Mouse (Mus musculus) kidney, adult 2 months (tissue): ENCODE data around the gene Arhgap40. TPM values are rescaled to one million over a fixed set of nuclear protein-coding genes. Genes with fewer than 3 reads are reported as not detected.

ENCODE experiments used
- DNase-seq: peaks from one replicate; pipeline ENCODE4 v3.0.0; 2021
- H3K27ac ChIP-seq: fragments of 200-500 bp; 2 replicates; pipeline ENCODE4 v1.5.1; 2012; ENCODE audit warnings: low read depth, low read length, control low read depth, inconsistent platforms; ENCODE audit not compliant: insufficient read depth
- H3K27me3 ChIP-seq: fragments of 200-500 bp; replicated peaks from 2 replicates; pipeline ENCODE4 v1.6.1; 2012; ENCODE audit warnings: mild to moderate bottlenecking, moderate library complexity, low read length, inconsistent platforms; ENCODE audit not compliant: control insufficient read depth, insufficient read depth
- H3K36me3 ChIP-seq: fragments of 200-500 bp; 2 replicates; pipeline ENCODE4 v1.6.1; 2012; ENCODE audit warnings: mild to moderate bottlenecking, moderate library complexity, low read length, inconsistent platforms; ENCODE audit not compliant: control insufficient read depth, insufficient read depth
- H3K4me1 ChIP-seq: fragments of 200-500 bp; 2 replicates; pipeline ENCODE4 v1.6.1; 2011; ENCODE audit warnings: low read length; ENCODE audit not compliant: control insufficient read depth, insufficient read depth
- H3K4me3 ChIP-seq: fragments of 200-500 bp; 2 replicates; pipeline ENCODE4 v1.5.1; 2011; ENCODE audit warnings: mild to moderate bottlenecking, low read depth, low read length, control low read depth; ENCODE audit not compliant: insufficient read depth
- CTCF ChIP-seq: fragments of 200-500 bp; conservative IDR thresholded peaks from 2 replicates; pipeline ENCODE4 v1.5.1; 2011; ENCODE audit warnings: low read depth, mild to moderate bottlenecking, control low read depth, low read length, moderate library complexity, mixed read lengths; ENCODE audit not compliant: insufficient read depth, insufficient read length
- POLR2A ChIP-seq: fragments of 200-500 bp; IDR thresholded peaks from one replicate; pipeline ENCODE4 v1.6.1; 2011; ENCODE audit warnings: low read depth, low read length, control low read depth
- WGBS: fragments of 180-500 bp; shearing (Covaris S2); methylation state at CpG from one replicate; pipeline ENCODE4 v1.1.7; 2018; 5-methylcytosine and 5-hydroxymethylcytosine counted together
- polyA plus RNA-seq: library from polyadenylated mRNA; depleted of rRNA; stranded (reverse); fragments of >200 nt; gene quantifications from 2 replicates; pipeline ENCODE4 v1.2.3, GENCODE M21; 2012

Arhgap40 gene
- polyA plus RNA-seq, 1 experiment = 0.30 TPM

- peak; percentile 30 for DNase-seq
- H3K4me3 ChIP-seq = no peak overlapping the region
- 54% methylated on average over 16 of the region's 16 CpGs for WGBS
- H3K4me1 ChIP-seq = peaks cover 3% of the 10 kb centered on the region
- TF ChIP-seq CTCF (no peak), POLR2A (no peak)
- no peaks in the 10 kb centered on the region for H3K36me3 ChIP-seq
- H3K27ac ChIP-seq = 0 out of 2 replicates have a peak overlapping the region, but pooled peaks have one; percentile 25
- H3K27me3 ChIP-seq = no peaks in the 10 kb centered on the region
Observed at GRCm38 (mm10) chr2:158524129-158524860, 11.7 kb downstream of the Arhgap40 start.

- Histone ChIP-seq H3K27ac (no peak overlapping the region), H3K27me3 (no peaks in the 10 kb centered on the region), H3K4me3 (no peak overlapping the region), H3K36me3 (no peaks in the 10 kb centered on the region), H3K4me1 (no peaks in the 10 kb centered on the region)
- WGBS = 2% methylated on average over 4 of the region's 4 CpGs
- peak; percentile 58 for DNase-seq
- peak; percentile 81 for TF ChIP-seq CTCF
- no peak for TF ChIP-seq POLR2A
Observed at GRCm38 (mm10) chr2:158534090-158534489, 21.5 kb downstream of the Arhgap40 start.

- Histone ChIP-seq H3K27ac (no peak overlapping the region), H3K27me3 (no peaks in the 10 kb centered on the region), H3K4me1 (no peaks in the 10 kb centered on the region), H3K36me3 (no peaks in the 10 kb centered on the region), H3K4me3 (no peak overlapping the region)
- TF ChIP-seq POLR2A (no peak), CTCF (no peak)
- no peak for DNase-seq
- WGBS = 78% methylated on average over 8 of the region's 8 CpGs
Observed at GRCm38 (mm10) chr2:158534559-158534958, 22.0 kb downstream of the Arhgap40 start.

GRCm38 (mm10) chr2:158539433-158540305 is 27.1 kb downstream of the Arhgap40 start:
- H3K4me1 ChIP-seq = no peaks in the 10 kb centered on the region
- 58% methylated on average over 24 of the region's 24 CpGs for WGBS
- TF ChIP-seq POLR2A (no peak), CTCF (no peak)
- H3K4me3 ChIP-seq = no peak overlapping the region
- no peak for DNase-seq
- H3K36me3 ChIP-seq = no peaks in the 10 kb centered on the region
- no peaks in the 10 kb centered on the region for H3K27me3 ChIP-seq
- H3K27ac ChIP-seq = no peak overlapping the region

- TF ChIP-seq CTCF (no peak), POLR2A (no peak)
- Histone ChIP-seq H3K27ac (no peak overlapping the region), H3K4me3 (no peak overlapping the region), H3K27me3 (no peaks in the 10 kb centered on the region), H3K36me3 (no peaks in the 10 kb centered on the region), H3K4me1 (no peaks in the 10 kb centered on the region)
- 48% methylated on average over 4 of the region's 4 CpGs for WGBS
- DNase-seq = no peak
Observed at GRCm38 (mm10) chr2:158541286-158541685, 28.7 kb downstream of the Arhgap40 start.

- H3K36me3 ChIP-seq = no peaks in the 10 kb centered on the region
- no peaks in the 10 kb centered on the region for H3K4me1 ChIP-seq
- DNase-seq = no peak
- no peak for TF ChIP-seq CTCF
- no peak for TF ChIP-seq POLR2A
- H3K27ac ChIP-seq = no peak overlapping the region
- no peaks in the 10 kb centered on the region for H3K27me3 ChIP-seq
- no peak overlapping the region for H3K4me3 ChIP-seq
- 79% methylated on average over 2 of the region's 2 CpGs for WGBS
Observed at GRCm38 (mm10) chr2:158545266-158545665, 32.7 kb downstream of the Arhgap40 start.

- Histone ChIP-seq H3K27me3 (no peaks in the 10 kb centered on the region), H3K27ac (no peak overlapping the region), H3K4me3 (no peak overlapping the region), H3K36me3 (no peaks in the 10 kb centered on the region), H3K4me1 (no peaks in the 10 kb centered on the region)
- DNase-seq = peak; percentile 66
- no peak for TF ChIP-seq POLR2A
- TF ChIP-seq CTCF = peak; percentile 73
- 2% methylated on average over 17 of the region's 17 CpGs for WGBS
Observed at GRCm38 (mm10) chr2:158546751-158547150, 34.2 kb downstream of the Arhgap40 start.
